Mouse (Mus musculus): ENCODE results near the gene Apol9a. TPM values are rescaled to one million over a fixed set of nuclear protein-coding genes. Genes with fewer than 3 reads are reported as not detected.

The Apol9a gene
- polyA plus RNA-seq, 1 experiment from 2014 or later, result 0.06 TPM

DNA sequence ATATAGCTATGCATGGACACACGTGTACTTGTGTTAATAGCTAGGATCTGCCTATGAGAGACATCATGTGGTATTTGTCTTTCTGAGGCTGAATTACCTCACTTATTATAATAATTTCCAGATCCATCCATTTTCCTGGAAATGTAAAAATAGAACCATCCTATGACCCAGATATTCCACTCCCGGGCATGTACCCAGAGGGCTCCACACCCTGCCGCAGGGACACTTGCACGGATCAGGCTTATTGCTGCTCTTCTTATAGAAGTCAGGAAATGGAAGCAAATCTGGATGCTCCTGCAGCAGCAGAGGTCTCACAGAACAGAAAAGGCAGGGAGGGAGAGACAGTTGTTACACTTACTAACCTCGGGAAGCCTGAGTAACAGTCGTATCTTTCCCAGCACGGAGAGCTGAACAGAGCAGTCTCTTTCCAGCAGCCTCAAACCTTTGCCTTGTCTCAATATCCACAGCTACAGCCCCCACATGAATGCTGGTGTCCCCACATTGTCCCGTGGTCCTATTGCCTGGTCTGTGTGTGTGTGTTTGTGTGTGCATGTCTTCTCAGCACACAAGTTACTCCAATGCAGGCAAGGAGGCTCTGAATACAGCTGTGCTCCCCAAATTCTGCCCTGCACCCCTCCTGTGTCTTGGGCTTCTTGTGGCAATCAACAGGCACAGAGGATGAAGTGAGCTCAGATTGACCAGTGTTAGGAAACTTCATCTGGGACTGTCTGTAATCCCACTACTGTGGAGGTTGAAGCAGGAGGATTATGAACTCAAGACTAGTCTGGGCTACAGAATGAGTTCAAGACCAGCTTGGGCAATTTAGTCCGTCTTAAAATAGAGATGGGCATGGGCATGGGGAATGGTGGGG, 45.0 kb downstream of the Apol9a start:
- no peak overlapping the region for H3K4me3 ChIP-seq (ENCODE audit: inconsistent target)
- no peak overlapping the region for H3K27ac ChIP-seq
- 76% methylated on average over 9 of the region's 9 CpGs for WGBS (ENCODE audit: missing documents)
- H3K36me3 ChIP-seq (ENCODE audit: inconsistent target), result no peaks in the 10 kb centered on the region
- H3K79me2 ChIP-seq (ENCODE audit: inconsistent target), result no peaks in the 10 kb centered on the region

DNA sequence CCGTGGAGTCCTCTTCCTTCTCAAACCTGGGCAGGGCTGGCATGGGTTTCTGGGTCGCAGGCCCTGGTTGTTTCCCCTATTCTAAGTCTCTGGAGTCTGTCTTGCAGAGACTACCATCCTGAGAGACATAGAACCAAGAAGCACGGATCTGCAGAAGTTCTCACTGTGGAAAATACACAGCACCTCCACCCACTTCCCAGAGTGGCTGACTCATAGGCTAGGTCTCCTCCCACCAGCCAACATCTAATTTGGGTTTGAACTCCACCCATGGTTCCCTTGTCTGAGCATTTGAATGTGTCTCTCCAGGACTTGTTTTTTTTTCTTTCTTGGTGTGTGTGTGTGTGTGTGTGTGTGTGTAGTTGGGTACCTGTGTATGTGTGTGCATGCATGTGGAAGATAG, 46.9 kb downstream of the Apol9a start:
- Histone ChIP-seq H3K36me3 (ENCODE audit: inconsistent target) (no peaks in the 10 kb centered on the region), H3K4me3 (ENCODE audit: inconsistent target) (no peak overlapping the region), H3K79me2 (ENCODE audit: inconsistent target) (no peaks in the 10 kb centered on the region), H3K27ac (no peak overlapping the region)
- WGBS (ENCODE audit: missing documents), result 38% methylated on average over 3 of the region's 3 CpGs

DNA sequence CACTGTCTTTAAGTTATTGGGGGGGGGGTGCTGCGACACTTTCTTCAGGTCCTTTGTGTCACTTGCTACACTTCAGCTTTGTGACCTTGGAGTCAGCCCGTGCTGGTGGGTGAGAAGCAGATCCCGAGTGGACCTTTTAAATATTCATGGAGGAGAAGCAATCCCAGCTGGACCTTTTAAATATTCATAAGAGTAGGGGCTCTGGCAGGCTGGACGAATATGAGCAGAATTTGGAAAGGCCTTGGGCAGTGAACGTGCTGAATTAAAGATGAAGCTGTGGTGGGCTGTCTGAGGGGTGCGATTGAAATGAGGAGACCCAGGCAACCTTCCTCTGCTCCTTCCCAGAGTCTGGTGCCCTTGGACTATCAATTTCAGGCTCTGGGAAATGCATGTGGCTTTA, 47.4 kb downstream of the Apol9a start:
- H3K27ac ChIP-seq, result no peak overlapping the region
- H3K36me3 ChIP-seq (ENCODE audit: inconsistent target), result no peaks in the 10 kb centered on the region
- WGBS (ENCODE audit: missing documents), result 80% methylated on average over 6 of the region's 6 CpGs
- no peaks in the 10 kb centered on the region for H3K79me2 ChIP-seq (ENCODE audit: inconsistent target)
- no peak overlapping the region for H3K4me3 ChIP-seq (ENCODE audit: inconsistent target)

DNA sequence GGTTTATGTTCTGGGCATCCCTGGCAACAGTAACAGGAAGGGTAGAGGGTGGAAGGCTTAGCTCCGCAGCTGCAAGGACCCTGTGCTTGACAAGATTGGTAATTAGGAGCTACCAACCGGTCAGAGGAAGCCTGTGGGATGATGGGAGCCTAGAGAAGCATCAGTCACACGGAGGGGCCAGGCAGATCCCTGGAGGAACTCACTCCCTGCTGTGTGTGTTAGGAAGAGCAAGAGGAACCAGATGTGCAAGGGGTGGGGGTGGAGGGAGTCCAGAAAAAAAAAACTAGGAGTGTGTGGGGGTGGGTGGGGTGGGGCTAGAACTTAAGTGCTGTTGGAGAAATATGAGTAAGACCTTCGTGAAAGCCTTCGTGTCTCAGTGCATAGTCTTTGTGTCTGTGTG, 48.0 kb downstream of the Apol9a start:
- Histone ChIP-seq H3K4me3 (ENCODE audit: inconsistent target) (no peak overlapping the region), H3K79me2 (ENCODE audit: inconsistent target) (no peaks in the 10 kb centered on the region), H3K27ac (no peak overlapping the region), H3K36me3 (ENCODE audit: inconsistent target) (no peaks in the 10 kb centered on the region)
- 36% methylated on average over 5 of the region's 5 CpGs for WGBS (ENCODE audit: missing documents)

DNA sequence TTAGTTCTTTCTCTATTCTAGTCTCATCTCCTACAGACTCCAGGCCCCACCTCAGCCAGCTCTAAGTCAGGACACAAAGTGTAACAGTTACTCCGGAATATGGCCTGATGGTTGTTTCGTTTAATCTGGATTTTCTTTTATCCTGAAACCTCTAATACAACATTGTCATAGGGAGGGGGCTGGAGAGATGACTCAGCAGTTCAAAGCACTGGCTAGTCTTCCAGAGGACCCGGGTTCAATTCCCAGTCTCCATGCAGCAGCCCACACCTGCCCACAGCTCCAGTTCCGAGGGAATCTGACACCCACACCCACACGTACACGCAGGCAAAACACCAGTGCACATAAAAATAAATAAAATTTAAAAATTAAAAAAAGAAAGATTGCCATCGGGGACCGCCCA, 51.0 kb downstream of the Apol9a start:
- no peak overlapping the region for H3K27ac ChIP-seq
- 90% methylated on average over 8 of the region's 8 CpGs for WGBS (ENCODE audit: missing documents)
- no peaks in the 10 kb centered on the region for H3K79me2 ChIP-seq (ENCODE audit: inconsistent target)
- H3K4me3 ChIP-seq (ENCODE audit: inconsistent target), result no peak overlapping the region
- H3K36me3 ChIP-seq (ENCODE audit: inconsistent target), result no peaks in the 10 kb centered on the region

DNA sequence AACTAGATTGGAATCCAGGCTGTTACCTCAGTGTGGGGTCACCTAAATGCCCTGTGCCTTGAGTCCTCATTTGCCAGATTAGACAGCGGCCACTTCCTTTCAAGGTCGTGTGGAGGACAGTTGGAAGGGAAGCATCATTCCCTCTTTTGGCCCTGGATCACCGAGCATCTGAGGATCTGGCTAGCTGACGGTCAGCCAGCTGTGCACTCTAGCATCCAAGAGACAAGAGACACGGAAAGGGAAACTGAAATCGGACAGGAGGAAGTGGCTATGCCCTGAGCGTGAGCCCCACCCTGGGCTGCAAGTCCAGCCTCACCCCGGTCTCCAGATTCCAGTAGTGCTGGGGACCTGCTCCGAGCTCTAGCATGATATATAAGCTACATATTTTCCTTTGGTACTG, 51.4 kb downstream of the Apol9a start:
- Histone ChIP-seq H3K79me2 (ENCODE audit: inconsistent target) (no peaks in the 10 kb centered on the region), H3K27ac (no peak overlapping the region), H3K36me3 (ENCODE audit: inconsistent target) (no peaks in the 10 kb centered on the region), H3K4me3 (ENCODE audit: inconsistent target) (no peak overlapping the region)
- WGBS (ENCODE audit: missing documents), result 62% methylated on average over 9 of the region's 9 CpGs

DNA sequence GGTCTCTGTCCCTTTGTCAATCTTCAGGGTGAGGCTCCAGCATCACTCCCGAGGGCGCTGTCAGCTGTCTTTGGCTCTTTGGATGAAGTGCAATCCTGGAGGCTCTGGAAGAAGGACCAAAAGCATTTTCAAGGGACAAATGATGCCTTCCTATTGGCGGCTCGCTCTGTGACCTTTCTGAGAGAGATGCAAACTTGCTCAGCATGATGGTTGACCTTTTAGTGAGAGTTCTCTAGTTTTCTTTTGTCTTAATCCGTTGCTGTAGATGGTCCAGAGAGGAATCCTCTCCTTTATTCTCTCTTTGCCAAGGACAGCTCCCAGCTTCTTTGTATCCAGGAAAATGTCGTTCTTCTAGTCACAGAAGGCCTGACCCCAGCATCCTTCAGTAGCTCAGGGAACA, 51.9 kb downstream of the Apol9a start:
- Histone ChIP-seq H3K27ac (no peak overlapping the region), H3K36me3 (ENCODE audit: inconsistent target) (no peaks in the 10 kb centered on the region), H3K79me2 (ENCODE audit: inconsistent target) (no peaks in the 10 kb centered on the region), H3K4me3 (ENCODE audit: inconsistent target) (no peak overlapping the region)
- WGBS (ENCODE audit: missing documents), result 57% methylated on average over 6 of the region's 6 CpGs

DNA sequence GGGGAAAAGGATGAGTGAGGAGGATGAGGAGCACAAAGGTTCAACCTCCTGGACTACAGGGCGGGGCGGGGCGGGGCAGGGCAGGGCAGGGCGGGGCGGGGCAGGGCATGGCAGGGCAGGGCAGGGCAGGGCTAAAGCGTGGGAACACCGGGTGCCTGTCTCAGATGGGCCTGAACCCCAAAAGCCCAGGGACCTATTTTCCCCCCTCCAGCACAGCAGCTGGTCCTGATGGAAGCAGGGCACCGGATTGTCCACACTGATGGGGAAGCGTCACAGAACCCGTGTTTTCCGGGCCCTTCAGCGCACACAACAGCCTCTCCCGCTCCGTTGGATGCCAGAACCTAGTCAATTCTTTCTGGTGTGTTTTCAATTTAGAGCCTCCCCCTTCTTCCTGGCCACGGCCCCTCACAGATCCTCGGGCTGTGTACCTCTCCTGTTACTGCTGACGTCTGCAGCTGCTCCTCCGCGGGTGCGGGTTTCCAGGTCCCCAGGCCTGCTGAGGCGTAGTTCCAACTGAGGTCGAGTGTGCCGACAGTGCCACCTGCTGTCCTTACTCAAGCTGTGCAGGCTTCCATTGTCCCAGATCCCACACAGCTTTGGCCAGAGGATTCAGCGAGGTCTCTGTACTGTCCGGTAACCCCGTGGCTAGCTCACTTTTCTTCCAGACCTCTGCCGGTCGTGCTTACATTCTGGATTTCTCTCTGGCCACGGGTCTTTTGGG, 52.5 kb downstream of the Apol9a start:
- Histone ChIP-seq H3K27ac (no peak overlapping the region), H3K79me2 (ENCODE audit: inconsistent target) (no peaks in the 10 kb centered on the region), H3K36me3 (ENCODE audit: inconsistent target) (no peaks in the 10 kb centered on the region), H3K4me3 (ENCODE audit: inconsistent target) (no peak overlapping the region)
- 20% methylated on average over 28 of the region's 29 CpGs for WGBS (ENCODE audit: missing documents)

DNA sequence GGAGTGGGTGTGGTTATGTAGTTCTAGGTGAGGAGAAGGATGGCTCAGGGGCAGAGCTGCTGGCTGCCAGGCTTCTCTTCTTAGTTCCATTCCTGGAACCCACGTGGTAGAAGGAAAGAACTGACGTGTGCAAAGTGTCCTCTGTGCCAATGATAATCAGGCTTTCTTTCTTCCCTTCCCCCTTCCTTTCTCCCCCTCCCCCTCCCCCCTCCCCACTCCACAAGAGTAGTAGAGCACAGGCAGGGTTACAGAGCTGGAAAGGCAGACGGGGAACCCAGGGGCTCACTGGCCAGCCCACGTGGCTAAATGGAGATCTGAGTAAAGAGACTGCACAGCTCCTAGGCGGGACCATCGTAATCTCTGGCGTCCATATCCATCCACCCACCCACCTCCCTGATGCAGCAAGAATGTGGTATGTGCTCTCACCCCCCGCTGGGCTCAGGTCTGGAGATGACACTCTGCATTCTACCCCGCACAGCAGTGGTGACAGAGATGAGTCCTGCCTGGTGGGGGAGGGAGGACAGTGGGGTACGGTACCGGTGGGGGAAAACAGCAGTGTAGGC, 54.6 kb downstream of the Apol9a start:
- H3K4me3 ChIP-seq (ENCODE audit: inconsistent target), result no peak overlapping the region
- H3K27ac ChIP-seq, result no peak overlapping the region
- no peaks in the 10 kb centered on the region for H3K36me3 ChIP-seq (ENCODE audit: inconsistent target)
- no peaks in the 10 kb centered on the region for H3K79me2 ChIP-seq (ENCODE audit: inconsistent target)
- whole genome bisulfite sequencing (ENCODE audit: missing documents), result 44% methylated on average over 9 of the region's 11 CpGs

DNA sequence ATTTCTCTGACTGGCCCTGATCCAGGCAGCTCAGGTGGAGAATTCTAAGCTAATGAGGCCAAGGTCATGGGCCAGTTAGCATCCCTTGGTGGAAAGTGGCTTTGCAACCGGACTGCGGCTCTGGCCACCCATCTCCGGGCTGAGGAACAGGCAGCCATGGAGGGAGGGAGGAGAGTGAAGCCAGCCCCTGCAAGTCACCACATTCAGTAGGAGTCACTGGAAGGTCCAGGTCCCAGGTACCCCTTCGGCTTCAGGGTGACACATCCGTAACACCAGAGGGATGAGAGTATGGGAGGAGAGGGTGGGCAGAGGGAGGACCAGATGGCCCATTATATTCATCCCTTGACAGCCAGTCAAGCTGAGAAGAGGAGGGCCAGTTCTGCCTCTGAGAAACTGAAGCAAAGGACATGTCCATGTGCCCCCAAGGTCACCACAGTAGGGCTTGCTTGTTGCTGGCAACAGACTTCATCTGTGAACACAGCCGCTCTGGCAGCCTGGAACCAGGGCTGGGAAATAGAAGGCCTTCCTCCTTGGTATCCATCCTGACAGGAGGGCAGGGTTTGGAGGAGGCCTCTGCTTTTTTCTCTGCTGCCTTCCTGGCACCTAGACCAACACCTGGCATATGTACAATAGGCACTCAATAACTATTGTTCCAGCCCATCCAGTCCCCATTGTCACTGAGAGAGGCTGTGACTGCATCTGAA, 55.9 kb downstream of the Apol9a start:
- Histone ChIP-seq H3K27ac (no peak overlapping the region), H3K36me3 (ENCODE audit: inconsistent target) (no peaks in the 10 kb centered on the region), H3K79me2 (ENCODE audit: inconsistent target) (no peaks in the 10 kb centered on the region), H3K4me3 (ENCODE audit: inconsistent target) (no peak overlapping the region)
- 97% methylated on average over 6 of the region's 6 CpGs for WGBS (ENCODE audit: missing documents)

DNA sequence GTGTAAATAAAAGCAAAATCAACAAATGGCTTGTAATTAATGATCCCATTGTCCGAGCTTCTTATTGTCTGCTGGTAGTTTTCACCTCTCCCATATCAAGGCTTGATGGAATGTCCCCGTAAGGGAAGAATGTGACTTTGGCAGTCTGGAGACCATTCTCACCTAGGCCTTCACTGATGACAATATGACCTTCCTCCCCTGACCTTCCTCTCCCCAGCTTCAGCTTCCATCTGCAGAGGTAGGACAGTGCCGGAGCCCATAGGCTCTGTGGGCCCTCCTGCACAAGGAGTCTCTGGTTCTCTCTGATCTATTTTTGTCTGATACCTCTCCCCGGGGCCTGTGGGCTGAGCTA, 56.5 kb downstream of the Apol9a start:
- Histone ChIP-seq H3K79me2 (ENCODE audit: inconsistent target) (no peaks in the 10 kb centered on the region), H3K36me3 (ENCODE audit: inconsistent target) (no peaks in the 10 kb centered on the region), H3K27ac (no peak overlapping the region), H3K4me3 (ENCODE audit: inconsistent target) (no peak overlapping the region)
- 87% methylated on average over 4 of the region's 4 CpGs for WGBS (ENCODE audit: missing documents)

Other genes starting within 250 kb of the Apol9a start
- 0.08 to 0.63 TPM (median 0.27 TPM) in 3 replicates for gene Rbfox2, start 104.1 kb downstream of the Apol9a start, polyA plus RNA-seq (2018)
- gene Apol7a, start 12.0 kb downstream of the Apol9a start, polyA plus RNA-seq (2018), result not detected in 3 replicates
- not detected in 3 replicates for gene Apol7b, start 36.4 kb upstream of the Apol9a start, polyA plus RNA-seq (2018)
- gene Apol10a, start 65.9 kb upstream of the Apol9a start, polyA plus RNA-seq (2018), result not detected in 3 replicates
- not detected in 3 replicates for gene Apol11a, start 97.1 kb upstream of the Apol9a start, polyA plus RNA-seq (2018)
- gene Apol7c, start 122.2 kb upstream of the Apol9a start, polyA plus RNA-seq (2018), result 1.4 to 4.9 TPM (median 2.8 TPM) in 3 replicates
- not detected in 3 replicates for gene 1700025B11Rik, start 150.8 kb upstream of the Apol9a start, polyA plus RNA-seq (2018)
- gene Apol10b, start 185.0 kb upstream of the Apol9a start, polyA plus RNA-seq (2018), result 0.13 TPM in 1 of 3 replicates, not detected in the others
- not detected in 3 replicates for gene Gm36245, start 188.1 kb upstream of the Apol9a start, polyA plus RNA-seq (2018)
- not detected in 3 replicates for gene Apol11b, start 232.2 kb upstream of the Apol9a start, polyA plus RNA-seq (2018)